Mouse (Mus musculus): Measurements from ENCODE around the gene Cep162. TPM values are rescaled to one million over a fixed set of nuclear protein-coding genes. Genes with fewer than 3 reads are reported as not detected.

Cep162 gene
- polyA plus RNA-seq, 1 experiment from 2014 or later: 9.0 TPM

GRCm38 (mm10) chr9:87145671-87146070 lies 109.7 kb downstream of the Cep162 start:
- peak overlapping the region; percentile 76 for H3K4me2 ChIP-seq (ENCODE audit: low read length)
- ATAC-seq (ENCODE audit: low FRiP score, low TSS enrichment) (no peak), DNase-seq (no peak)
- H3K27ac ChIP-seq (replicated peaks; ENCODE audit: low read depth, low read length): no peak overlapping the region
- no peak overlapping the region for H3K9ac ChIP-seq (replicated peaks; ENCODE audit: low read length)
- peak overlapping the region; percentile 39 for H3K4me3 ChIP-seq (replicated peaks; ENCODE audit: low read depth, low read length)
- H3K36me3 ChIP-seq (ENCODE audit: control insufficient read depth, insufficient read depth, low read length): no peaks in the 10 kb centered on the region
- H3K27me3 ChIP-seq (ENCODE audit: control insufficient read depth, insufficient read depth, low read length): peaks cover 19% of the 10 kb centered on the region
- WGBS: 31% methylated on average over 11 of the region's 11 CpGs
- no peaks in the 10 kb centered on the region for H3K9me3 ChIP-seq (ENCODE audit: control insufficient read depth, low read length)
- H3K4me1 ChIP-seq (ENCODE audit: control insufficient read depth, insufficient read depth, low read length): peaks cover 10% of the 10 kb centered on the region; the same call in 1 of the 2 replicates

GRCm38 (mm10) chr9:87145180-87145579 lies 110.2 kb downstream of the Cep162 start:
- no peak overlapping the region for H3K27ac ChIP-seq (replicated peaks; ENCODE audit: low read depth, low read length)
- H3K9me3 ChIP-seq (ENCODE audit: control insufficient read depth, low read length): no peaks in the 10 kb centered on the region
- H3K27me3 ChIP-seq (ENCODE audit: control insufficient read depth, insufficient read depth, low read length): peaks cover 19% of the 10 kb centered on the region
- H3K9ac ChIP-seq (replicated peaks; ENCODE audit: low read length): no peak overlapping the region
- ATAC-seq (ENCODE audit: low FRiP score, low TSS enrichment): no peak
- peak overlapping the region; percentile 39 for H3K4me3 ChIP-seq (replicated peaks; ENCODE audit: low read depth, low read length)
- no peaks in the 10 kb centered on the region for H3K36me3 ChIP-seq (ENCODE audit: control insufficient read depth, insufficient read depth, low read length)
- peak overlapping the region; percentile 76 for H3K4me2 ChIP-seq (ENCODE audit: low read length)
- 4% methylated on average over 15 of the region's 15 CpGs for WGBS
- DNase-seq: peak; percentile 53
- peaks cover 10% of the 10 kb centered on the region; the same call in 1 of the 2 replicates for H3K4me1 ChIP-seq (ENCODE audit: control insufficient read depth, insufficient read depth, low read length)

GRCm38 (mm10) chr9:87144532-87144931 lies 110.8 kb downstream of the Cep162 start:
- ATAC-seq (ENCODE audit: low FRiP score, low TSS enrichment) (peak; percentile 38), DNase-seq (peak; percentile 43)
- H3K36me3 ChIP-seq (ENCODE audit: control insufficient read depth, insufficient read depth, low read length): no peaks in the 10 kb centered on the region
- peaks cover 10% of the 10 kb centered on the region; the same call in 1 of the 2 replicates for H3K4me1 ChIP-seq (ENCODE audit: control insufficient read depth, insufficient read depth, low read length)
- no peaks in the 10 kb centered on the region for H3K9me3 ChIP-seq (ENCODE audit: control insufficient read depth, low read length)
- peak overlapping the region; percentile 39 for H3K4me3 ChIP-seq (replicated peaks; ENCODE audit: low read depth, low read length)
- H3K4me2 ChIP-seq (ENCODE audit: low read length): peak overlapping the region; percentile 76
- WGBS: 1% methylated on average over 19 of the region's 19 CpGs
- H3K9ac ChIP-seq (replicated peaks; ENCODE audit: low read length): peak overlapping the region; percentile 41
- H3K27ac ChIP-seq (replicated peaks; ENCODE audit: low read depth, low read length): no peak overlapping the region
- peaks cover 19% of the 10 kb centered on the region for H3K27me3 ChIP-seq (ENCODE audit: control insufficient read depth, insufficient read depth, low read length)

- WGBS: under 1% methylated on average over 29 of the region's 29 CpGs
- H3K9ac ChIP-seq (replicated peaks; ENCODE audit: low read length): peak within 1 kb of the TSS; percentile 41
- peak within 1 kb of the TSS; percentile 39 for H3K4me3 ChIP-seq (replicated peaks; ENCODE audit: low read depth, low read length)
- DNase-seq: peak; percentile 87
- peak within 1 kb of the TSS; percentile 76 for H3K4me2 ChIP-seq (ENCODE audit: low read length)
- no peak within 1 kb of the TSS for H3K27ac ChIP-seq (replicated peaks; ENCODE audit: low read depth, low read length)
- peak; percentile 81 for ATAC-seq (ENCODE audit: low FRiP score, low TSS enrichment)
- no peaks in the 10 kb centered on the region for H3K9me3 ChIP-seq (ENCODE audit: control insufficient read depth, low read length)
- H3K27me3 ChIP-seq (ENCODE audit: control insufficient read depth, insufficient read depth, low read length): peaks cover 19% of the 10 kb centered on the region
- peaks cover 10% of the 10 kb centered on the region; the same call in 1 of the 2 replicates for H3K4me1 ChIP-seq (ENCODE audit: control insufficient read depth, insufficient read depth, low read length)
- no peaks in the 10 kb centered on the region for H3K36me3 ChIP-seq (ENCODE audit: control insufficient read depth, insufficient read depth, low read length)
These were observed 111.2 kb downstream of the Cep162 start, which contains the start of gene Mrap2 for GRCm38 (mm10) chr9:87144106-87144505. Gene Mrap2, plus strand, starts transcription at chr9:87144306.

- H3K9me3 ChIP-seq (ENCODE audit: control insufficient read depth, low read length): no peaks in the 10 kb centered on the region
- peaks cover 10% of the 10 kb centered on the region; the same call in 1 of the 2 replicates for H3K4me1 ChIP-seq (ENCODE audit: control insufficient read depth, insufficient read depth, low read length)
- no peaks in the 10 kb centered on the region for H3K36me3 ChIP-seq (ENCODE audit: control insufficient read depth, insufficient read depth, low read length)
- peaks cover 19% of the 10 kb centered on the region for H3K27me3 ChIP-seq (ENCODE audit: control insufficient read depth, insufficient read depth, low read length)
- DNase-seq: no peak
- no peak overlapping the region for H3K27ac ChIP-seq (replicated peaks; ENCODE audit: low read depth, low read length)
- no peak for ATAC-seq (ENCODE audit: low FRiP score, low TSS enrichment)
- H3K4me2 ChIP-seq (ENCODE audit: low read length): no peak overlapping the region
- no peak overlapping the region for H3K4me3 ChIP-seq (replicated peaks; ENCODE audit: low read depth, low read length)
- 86% methylated on average over 3 of the region's 3 CpGs for WGBS
- H3K9ac ChIP-seq (replicated peaks; ENCODE audit: low read length): no peak overlapping the region
These were observed 112.3 kb downstream of the Cep162 start for GRCm38 (mm10) chr9:87143076-87143475.

Other genes with a start within 250 kb of the Cep162 start
- 9.9 and 12.8 TPM in 2 replicates for gene Ripply2, start 240.0 kb downstream of the Cep162 start, polyA plus RNA-seq (2014; fragmentation: Nextera tagmentation; extraction: Ambion mirVana)
- 59.4 and 69.7 TPM in 2 replicates for gene Cyb5r4, start 233.5 kb downstream of the Cep162 start, polyA plus RNA-seq (2014; fragmentation: Nextera tagmentation; extraction: Ambion mirVana)
- gene Mrap2, start 111.2 kb downstream of the Cep162 start, polyA plus RNA-seq (2014; fragmentation: Nextera tagmentation; extraction: Ambion mirVana): 0.89 and 1.6 TPM in 2 replicates